Mouse (Mus musculus): ENCODE measurements at regions not wholly inside any gene's neighbourhood (a gene's known extent, or its start where the extent isn't known, plus 50 kb on each side); places are given as distances from the start of the nearest gene placed in this dataset.

DNA sequence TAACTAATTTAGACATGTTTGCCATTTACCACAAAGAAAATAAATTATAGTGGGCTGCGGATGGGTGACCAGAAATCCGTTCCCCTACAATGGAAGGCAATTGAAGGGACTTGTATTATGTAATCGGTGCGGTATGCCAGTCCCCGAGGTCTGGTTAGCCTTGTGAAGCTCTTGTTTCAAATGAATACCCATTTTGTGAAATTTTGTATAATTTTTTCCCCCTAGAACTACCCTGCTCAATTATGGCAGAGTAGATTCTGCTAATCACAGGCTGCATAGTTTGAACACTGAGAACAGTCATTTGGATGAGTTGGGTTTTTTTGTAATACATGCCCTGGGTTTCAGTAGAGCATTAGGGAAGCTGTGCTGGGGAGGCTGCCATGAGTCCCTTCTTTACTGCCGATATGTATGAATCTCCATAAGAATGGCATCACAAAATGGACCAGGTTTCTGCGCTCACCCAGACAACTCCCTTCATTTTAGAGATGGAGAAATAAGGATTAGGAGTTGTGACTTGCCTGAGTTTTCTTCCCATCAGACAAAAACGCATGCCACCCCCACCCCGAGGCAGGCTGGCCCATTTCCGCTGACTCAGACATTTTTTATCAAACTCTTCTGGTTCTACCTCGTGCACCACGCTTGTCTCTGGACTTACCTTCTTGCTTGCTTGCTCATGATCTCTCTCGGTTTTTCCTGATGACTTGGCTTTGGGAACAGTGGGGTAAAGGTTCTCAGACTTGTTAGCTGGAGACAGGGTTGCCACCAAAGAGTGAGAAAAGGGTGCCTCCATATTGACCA is 155.7 kb downstream of the Cd24a start:
- 76% methylated on average over 13 of the region's 13 CpGs for whole genome bisulfite sequencing
- ATAC-seq (ENCODE audit: insufficient number of reproducible peaks, insufficient read depth, low FRiP score, low read depth), result no peak
- no peak overlapping the region for H3K4me2 ChIP-seq (replicated peaks; ENCODE audit: low read depth, low read length)
- no peak overlapping the region for H3K9ac ChIP-seq (replicated peaks; ENCODE audit: low read depth, low read length)
- no peaks in the 10 kb centered on the region for H3K4me1 ChIP-seq (ENCODE audit: control insufficient read depth, insufficient read depth, low read length)
- no peak overlapping the region for H3K4me3 ChIP-seq (ENCODE audit: low read depth, low read length)
- no peaks in the 10 kb centered on the region for H3K36me3 ChIP-seq (ENCODE audit: control insufficient read depth, insufficient read depth, low read length)
- no peaks in the 10 kb centered on the region for H3K9me3 ChIP-seq (ENCODE audit: control insufficient read depth, low read depth, low read length)
- no peaks in the 10 kb centered on the region for H3K27me3 ChIP-seq (ENCODE audit: control insufficient read depth, insufficient read depth, low read length)
- H3K27ac ChIP-seq (ENCODE audit: low read length), result no peak overlapping the region

DNA sequence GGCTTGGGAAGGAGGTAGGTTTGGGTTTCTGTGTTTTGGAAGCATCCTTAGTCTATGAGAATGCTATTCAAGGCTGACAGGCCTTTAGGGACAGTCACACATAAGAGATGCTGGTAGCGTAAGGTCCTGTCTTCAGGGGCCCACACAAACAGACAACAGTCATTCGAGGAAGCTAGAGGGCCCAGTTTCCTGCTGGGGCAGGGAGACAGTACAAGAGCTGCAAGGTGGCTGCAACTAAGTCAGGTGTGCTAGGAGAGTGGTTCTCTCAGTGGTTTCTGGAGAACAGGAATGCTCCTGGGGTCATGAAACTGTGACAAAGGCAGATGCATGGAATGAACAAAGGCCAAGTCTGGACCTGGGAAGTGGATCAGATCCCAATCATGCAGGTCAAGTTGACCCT is 161.1 kb downstream of the Cd24a start:
- Histone ChIP-seq H3K27ac (ENCODE audit: low read length) (no peak overlapping the region), H3K4me1 (ENCODE audit: control insufficient read depth, insufficient read depth, low read length) (peaks cover 10% of the 10 kb centered on the region), H3K9ac (replicated peaks; ENCODE audit: low read depth, low read length) (no peak overlapping the region), H3K9me3 (ENCODE audit: control insufficient read depth, low read depth, low read length) (no peaks in the 10 kb centered on the region), H3K4me3 (ENCODE audit: low read depth, low read length) (no peak overlapping the region), H3K27me3 (ENCODE audit: control insufficient read depth, insufficient read depth, low read length) (no peaks in the 10 kb centered on the region), H3K4me2 (replicated peaks; ENCODE audit: low read depth, low read length) (no peak overlapping the region), H3K36me3 (ENCODE audit: control insufficient read depth, insufficient read depth, low read length) (no peaks in the 10 kb centered on the region)
- 85% methylated on average over 2 of the region's 2 CpGs for WGBS
- no peak for ATAC-seq (ENCODE audit: insufficient number of reproducible peaks, insufficient read depth, low FRiP score, low read depth)

DNA sequence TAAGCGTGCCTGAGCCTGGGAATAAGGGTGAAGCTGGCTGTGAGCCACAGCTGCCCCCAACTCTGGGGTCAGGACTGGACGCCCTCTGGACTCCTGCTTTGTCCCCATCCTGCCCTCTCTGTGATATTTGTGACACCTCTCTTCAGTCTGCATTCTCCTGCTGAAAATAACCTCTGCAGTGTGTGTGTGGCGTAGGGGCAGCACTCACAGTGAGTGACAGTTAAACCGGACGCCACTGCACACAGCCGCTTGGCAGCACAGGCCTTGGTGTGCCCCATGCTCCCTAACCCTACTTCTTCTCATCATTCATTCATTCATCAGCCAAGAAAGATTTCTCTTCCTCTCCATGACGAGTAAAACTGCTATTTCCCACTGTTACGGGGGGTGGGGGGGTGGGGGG is 161.6 kb downstream of the Cd24a start:
- no peak overlapping the region for H3K27ac ChIP-seq (ENCODE audit: low read length)
- H3K4me1 ChIP-seq (ENCODE audit: control insufficient read depth, insufficient read depth, low read length), result peaks cover 10% of the 10 kb centered on the region
- no peak for ATAC-seq (ENCODE audit: insufficient number of reproducible peaks, insufficient read depth, low FRiP score, low read depth)
- H3K9ac ChIP-seq (replicated peaks; ENCODE audit: low read depth, low read length), result no peak overlapping the region
- no peak overlapping the region for H3K4me3 ChIP-seq (ENCODE audit: low read depth, low read length)
- H3K27me3 ChIP-seq (ENCODE audit: control insufficient read depth, insufficient read depth, low read length), result no peaks in the 10 kb centered on the region
- no peaks in the 10 kb centered on the region for H3K36me3 ChIP-seq (ENCODE audit: control insufficient read depth, insufficient read depth, low read length)
- no peak overlapping the region for H3K4me2 ChIP-seq (replicated peaks; ENCODE audit: low read depth, low read length)
- no peaks in the 10 kb centered on the region for H3K9me3 ChIP-seq (ENCODE audit: control insufficient read depth, low read depth, low read length)
- WGBS, result 47% methylated on average over 8 of the region's 8 CpGs

- Histone ChIP-seq H3K27me3 (ENCODE audit: control insufficient read depth, insufficient read depth, low read length) (no peaks in the 10 kb centered on the region), H3K9ac (replicated peaks; ENCODE audit: low read depth, low read length) (no peak overlapping the region), H3K4me1 (ENCODE audit: control insufficient read depth, insufficient read depth, low read length) (peaks cover 10% of the 10 kb centered on the region), H3K4me3 (ENCODE audit: low read depth, low read length) (no peak overlapping the region), H3K36me3 (ENCODE audit: control insufficient read depth, insufficient read depth, low read length) (no peaks in the 10 kb centered on the region), H3K9me3 (ENCODE audit: control insufficient read depth, low read depth, low read length) (no peaks in the 10 kb centered on the region), H3K27ac (ENCODE audit: low read length) (peak overlapping the region; percentile 1; the same call in 1 of the 2 replicates), H3K4me2 (replicated peaks; ENCODE audit: low read depth, low read length) (no peak overlapping the region)
- ATAC-seq (ENCODE audit: insufficient number of reproducible peaks, insufficient read depth, low FRiP score, low read depth), result peak; percentile 57; the same call in 1 of the 2 replicates
- WGBS, result 25% methylated on average over 13 of the region's 13 CpGs
Measured at GRCm38 (mm10) chr10:43740204-43740865, 161.2 kb downstream of the Qrsl1 start.

GRCm38 (mm10) chr10:43741361-43742084 is 160.0 kb downstream of the Qrsl1 start:
- WGBS, result 60% methylated on average over 18 of the region's 18 CpGs
- Histone ChIP-seq H3K9me3 (ENCODE audit: control insufficient read depth, low read depth, low read length) (no peaks in the 10 kb centered on the region), H3K4me1 (ENCODE audit: control insufficient read depth, insufficient read depth, low read length) (peaks cover 10% of the 10 kb centered on the region), H3K4me2 (replicated peaks; ENCODE audit: low read depth, low read length) (no peak overlapping the region), H3K36me3 (ENCODE audit: control insufficient read depth, insufficient read depth, low read length) (no peaks in the 10 kb centered on the region), H3K27me3 (ENCODE audit: control insufficient read depth, insufficient read depth, low read length) (no peaks in the 10 kb centered on the region), H3K27ac (ENCODE audit: low read length) (no peak overlapping the region), H3K9ac (replicated peaks; ENCODE audit: low read depth, low read length) (no peak overlapping the region), H3K4me3 (ENCODE audit: low read depth, low read length) (no peak overlapping the region)
- no peak for ATAC-seq (ENCODE audit: insufficient number of reproducible peaks, insufficient read depth, low FRiP score, low read depth)

DNA sequence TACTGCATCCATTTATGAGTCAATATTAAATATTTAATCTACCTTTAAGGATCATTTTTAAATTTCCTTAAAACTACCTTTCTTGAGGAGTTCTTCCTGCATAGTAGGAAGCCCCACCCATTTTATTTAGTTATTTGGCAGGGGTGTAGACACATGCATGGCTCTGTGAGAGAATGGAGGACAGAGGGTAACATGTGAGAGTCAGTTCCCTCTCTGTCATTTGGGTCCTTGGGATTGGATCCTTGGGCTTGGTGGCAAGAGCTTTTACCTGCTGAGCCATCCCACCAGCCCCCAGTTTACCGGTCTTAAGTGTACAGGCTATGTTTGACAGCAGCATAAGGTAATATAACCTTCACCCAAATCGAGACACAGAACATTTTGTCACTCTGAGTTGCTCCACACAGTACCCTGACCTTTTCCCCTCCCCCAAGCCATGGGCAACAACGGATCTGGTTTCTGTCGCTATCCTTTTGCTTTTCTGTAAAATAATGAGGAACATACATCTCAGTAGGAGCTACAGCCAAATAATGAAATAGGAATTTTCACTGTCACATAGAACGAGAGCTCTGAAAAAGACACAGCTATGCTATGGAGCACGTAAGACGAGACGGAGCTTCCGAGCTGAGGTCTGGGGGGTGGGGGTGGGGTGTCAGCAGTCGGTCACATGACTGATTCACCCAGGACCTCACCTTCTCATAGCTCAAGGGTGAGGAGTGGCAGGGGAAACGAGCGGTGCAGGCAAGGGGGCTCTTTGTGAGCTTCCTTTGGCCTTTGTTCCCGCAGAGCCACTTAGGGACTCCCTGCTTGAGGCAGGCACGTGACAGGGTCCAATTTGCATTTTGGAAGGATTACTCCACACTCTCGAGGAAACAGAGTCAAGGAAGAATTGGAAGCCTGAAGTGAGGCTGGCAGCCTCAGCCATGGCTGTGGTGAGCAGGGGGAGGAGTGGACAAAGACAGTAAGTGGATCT is 159.2 kb downstream of the Qrsl1 start:
- Histone ChIP-seq H3K36me3 (ENCODE audit: control insufficient read depth, insufficient read depth, low read length) (no peaks in the 10 kb centered on the region), H3K27ac (ENCODE audit: low read length) (no peak overlapping the region), H3K4me3 (ENCODE audit: low read depth, low read length) (no peak overlapping the region)

DNA sequence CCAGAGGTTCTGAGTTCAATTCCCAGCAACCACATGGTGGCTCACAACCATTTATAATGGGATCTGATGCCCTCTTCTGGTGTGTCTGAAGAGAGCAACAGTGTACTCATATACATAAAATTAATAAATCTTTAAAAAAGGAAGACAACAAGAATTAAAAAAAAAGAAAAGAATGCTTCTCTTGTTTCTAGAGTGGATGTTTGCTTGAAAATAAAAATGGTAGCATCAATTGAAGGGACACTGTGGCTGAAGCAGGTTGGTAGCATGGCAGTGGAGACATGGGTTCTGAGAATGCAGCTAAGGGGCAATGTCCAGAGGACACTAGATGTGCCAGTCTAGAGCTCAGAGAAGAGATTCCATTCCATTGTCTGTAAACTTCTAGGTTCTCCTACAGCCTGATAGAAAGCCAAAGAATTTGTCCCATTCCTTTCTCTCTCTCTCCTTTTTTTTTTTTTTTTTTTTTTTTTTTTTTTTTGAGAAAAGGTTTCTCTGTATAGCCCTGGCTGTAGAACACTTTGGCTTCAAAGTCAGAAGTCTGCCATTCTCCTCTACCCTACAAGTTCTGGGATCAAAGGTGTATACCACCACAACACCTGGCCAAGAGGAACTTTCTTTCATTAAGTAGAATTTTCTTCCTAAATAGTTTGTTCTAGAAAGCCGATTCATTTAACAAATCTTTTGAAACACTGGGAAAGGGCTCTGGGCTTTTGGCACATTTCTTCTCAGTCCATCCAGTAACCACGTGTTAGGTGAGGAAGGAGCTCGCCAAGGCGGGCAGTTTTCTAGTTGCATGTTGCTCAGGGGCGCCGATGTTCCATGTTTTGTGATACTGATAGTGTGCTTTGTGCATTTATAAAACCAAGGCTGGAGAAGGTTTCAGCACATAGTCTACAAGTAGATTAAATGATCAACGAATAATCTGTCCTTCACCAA is 158.1 kb downstream of the Qrsl1 start:
- WGBS, result 90% methylated on average over 7 of the region's 7 CpGs
- no peaks in the 10 kb centered on the region for H3K36me3 ChIP-seq (ENCODE audit: control insufficient read depth, insufficient read depth, low read length)

More for the DNA sequence above, 159.2 kb downstream of the Qrsl1 start:
- WGBS, result 12% methylated on average over 15 of the region's 15 CpGs
- Histone ChIP-seq H3K9me3 (ENCODE audit: control insufficient read depth, low read depth, low read length) (no peaks in the 10 kb centered on the region), H3K9ac (replicated peaks; ENCODE audit: low read depth, low read length) (no peak overlapping the region), H3K4me1 (ENCODE audit: control insufficient read depth, insufficient read depth, low read length) (peaks cover 10% of the 10 kb centered on the region), H3K4me2 (replicated peaks; ENCODE audit: low read depth, low read length) (peak overlapping the region; percentile 22; the same call in 1 of the 2 replicates), H3K27me3 (ENCODE audit: control insufficient read depth, insufficient read depth, low read length) (no peaks in the 10 kb centered on the region)
- peak; percentile 43; the same call in 1 of the 2 replicates for ATAC-seq (ENCODE audit: insufficient number of reproducible peaks, insufficient read depth, low FRiP score, low read depth)

More for the DNA sequence above, 158.1 kb downstream of the Qrsl1 start:
- H3K4me2 ChIP-seq (replicated peaks; ENCODE audit: low read depth, low read length), result no peak overlapping the region
- H3K4me3 ChIP-seq (ENCODE audit: low read depth, low read length), result no peak overlapping the region
- ATAC-seq (ENCODE audit: insufficient number of reproducible peaks, insufficient read depth, low FRiP score, low read depth), result no peak
- no peaks in the 10 kb centered on the region for H3K9me3 ChIP-seq (ENCODE audit: control insufficient read depth, low read depth, low read length)
- H3K27ac ChIP-seq (ENCODE audit: low read length), result no peak overlapping the region
- no peaks in the 10 kb centered on the region for H3K27me3 ChIP-seq (ENCODE audit: control insufficient read depth, insufficient read depth, low read length)
- H3K4me1 ChIP-seq (ENCODE audit: control insufficient read depth, insufficient read depth, low read length), result peaks cover 10% of the 10 kb centered on the region
- H3K9ac ChIP-seq (replicated peaks; ENCODE audit: low read depth, low read length), result no peak overlapping the region

All from stomach, embryonic 14.5 days (tissue).